Mouse (Mus musculus) ovary, adult 18-20 months (tissue): ENCODE measurements around the gene Usf3.
A peak's percentile ranks its signal among the peaks of the same experiment; 100 is the strongest.

Experiments used
- DNase-seq: peaks from one replicate; pipeline ENCODE4 v3.0.0; 2022; ENCODE audit warnings: low spot score, mixed read lengths

Usf3 gene

GRCm38 (mm10) chr16:44173155-44173941 is at the start of gene Usf3:
Gene Usf3, plus strand, starts transcription at chr16:44173246.
- peak; percentile 31 for DNase-seq

- DNase-seq, result no peak
These were observed 49.3 kb upstream of the Usf3 start for GRCm38 (mm10) chr16:44123786-44124185.

DNA sequence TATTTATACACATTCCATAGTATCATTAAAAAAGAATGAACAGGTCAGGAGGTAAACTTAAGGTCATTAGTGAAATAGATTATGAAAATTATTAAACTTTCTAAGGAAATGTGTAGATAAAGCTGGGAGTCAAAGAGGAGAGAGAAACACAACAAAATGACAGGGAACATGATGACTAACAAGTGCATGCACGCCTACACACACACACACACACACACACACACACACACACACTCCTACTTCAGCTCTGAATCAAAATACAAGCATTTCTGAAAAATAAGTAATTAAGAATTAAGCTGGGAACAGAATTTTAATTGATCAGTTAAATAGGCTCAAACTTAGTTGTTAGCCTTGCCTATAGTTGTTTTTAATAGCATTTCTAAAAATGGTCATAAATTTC is 48.3 kb upstream of the Usf3 start:
- DNase-seq, result no peak

- no peak for DNase-seq
These were observed 47.6 kb upstream of the Usf3 start for GRCm38 (mm10) chr16:44125436-44125835.

- DNase-seq, result no peak
These were observed 46.6 kb upstream of the Usf3 start for GRCm38 (mm10) chr16:44126437-44126836.

DNA sequence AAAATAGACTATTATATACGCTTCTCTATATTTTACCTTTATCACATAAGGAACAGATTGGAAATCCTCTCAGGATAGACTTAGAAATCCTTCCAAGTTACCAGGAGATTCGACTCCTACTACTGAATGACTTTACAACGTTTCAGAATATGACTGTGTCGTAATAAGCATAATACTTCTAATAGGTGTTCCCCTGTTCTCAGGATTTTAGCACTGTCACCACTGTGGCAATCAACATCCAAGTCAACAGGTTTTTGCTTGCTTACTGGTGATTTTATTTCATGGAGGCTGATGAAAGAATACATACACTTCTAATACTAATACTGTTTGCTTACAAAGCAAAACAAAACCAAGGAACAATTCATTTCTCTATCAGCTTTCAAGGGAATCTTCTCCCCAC is 40.7 kb upstream of the Usf3 start:
- no peak for DNase-seq

DNA sequence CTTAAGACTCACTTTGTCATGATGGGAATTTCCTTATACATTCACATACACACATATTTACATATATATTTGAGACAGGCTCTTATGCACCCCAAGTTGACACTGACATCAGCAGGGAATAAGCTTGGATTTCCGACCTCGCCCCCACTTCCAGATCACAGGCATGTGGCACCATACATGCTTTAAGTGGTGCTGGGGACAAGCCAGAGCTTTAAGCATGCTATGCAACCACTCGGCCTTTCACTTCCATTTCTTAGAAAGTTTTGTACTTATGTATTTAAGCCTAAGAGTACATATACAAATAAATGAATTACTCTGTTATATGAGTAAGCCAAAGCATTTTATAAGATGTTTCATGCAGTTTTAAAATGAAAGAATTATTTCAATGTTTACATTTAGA is 39.9 kb upstream of the Usf3 start:
- DNase-seq, result no peak

DNA sequence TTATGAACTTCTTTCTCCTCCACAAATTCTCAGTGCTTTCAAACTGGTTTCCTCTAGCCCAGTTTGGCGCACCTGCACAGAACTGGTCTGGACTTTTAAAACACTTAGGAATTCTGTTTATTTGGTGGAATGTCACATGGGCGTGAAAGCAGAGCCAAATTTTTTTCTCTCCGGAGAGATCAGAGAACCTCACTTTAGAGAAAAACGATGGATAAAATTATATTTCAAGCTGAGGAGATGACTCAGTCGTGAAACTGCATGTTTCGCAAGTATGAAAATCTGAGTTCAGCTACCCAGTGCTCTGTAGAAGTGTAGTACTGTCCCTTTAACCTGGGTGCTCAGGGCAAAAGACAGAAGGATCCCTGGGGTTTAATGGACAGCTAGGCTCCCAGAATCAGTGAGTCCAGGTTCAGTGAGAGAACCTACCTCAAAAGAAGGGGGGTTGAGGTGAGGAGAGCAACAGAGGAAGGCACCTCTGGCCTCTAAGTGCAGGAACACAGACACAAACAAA is 36.5 kb upstream of the Usf3 start:
- DNase-seq, result no peak

- DNase-seq, result no peak
These were observed 34.6 kb upstream of the Usf3 start for GRCm38 (mm10) chr16:44138377-44138978.

DNA sequence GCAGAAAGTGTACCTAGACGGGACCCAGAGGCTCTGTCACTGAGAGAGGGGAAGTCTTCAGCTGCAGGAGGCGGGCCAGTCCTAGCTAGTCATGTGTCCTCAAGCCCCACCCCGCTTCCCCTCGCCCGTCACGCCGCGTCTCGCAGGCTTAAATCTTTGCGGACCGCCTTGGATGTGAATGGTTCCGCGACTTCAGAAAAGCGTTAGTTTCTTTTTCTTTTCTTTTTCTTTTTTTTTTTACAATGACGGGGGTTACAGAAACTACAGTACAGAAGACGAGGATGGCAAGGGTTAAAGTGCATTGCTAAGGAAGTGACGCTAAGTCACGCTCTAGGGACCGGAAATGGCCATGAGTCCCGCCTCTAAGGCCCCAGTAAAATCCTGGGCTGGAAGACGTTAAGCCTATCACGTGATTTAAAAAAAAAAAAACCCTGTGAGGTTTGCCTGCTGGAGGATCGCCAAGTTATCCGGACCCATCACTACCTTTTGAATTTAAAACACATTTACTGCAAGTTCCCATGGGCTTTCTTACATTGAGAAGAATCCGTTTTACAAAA is 34.0 kb upstream of the Usf3 start:
- peak; percentile 84 for DNase-seq

DNA sequence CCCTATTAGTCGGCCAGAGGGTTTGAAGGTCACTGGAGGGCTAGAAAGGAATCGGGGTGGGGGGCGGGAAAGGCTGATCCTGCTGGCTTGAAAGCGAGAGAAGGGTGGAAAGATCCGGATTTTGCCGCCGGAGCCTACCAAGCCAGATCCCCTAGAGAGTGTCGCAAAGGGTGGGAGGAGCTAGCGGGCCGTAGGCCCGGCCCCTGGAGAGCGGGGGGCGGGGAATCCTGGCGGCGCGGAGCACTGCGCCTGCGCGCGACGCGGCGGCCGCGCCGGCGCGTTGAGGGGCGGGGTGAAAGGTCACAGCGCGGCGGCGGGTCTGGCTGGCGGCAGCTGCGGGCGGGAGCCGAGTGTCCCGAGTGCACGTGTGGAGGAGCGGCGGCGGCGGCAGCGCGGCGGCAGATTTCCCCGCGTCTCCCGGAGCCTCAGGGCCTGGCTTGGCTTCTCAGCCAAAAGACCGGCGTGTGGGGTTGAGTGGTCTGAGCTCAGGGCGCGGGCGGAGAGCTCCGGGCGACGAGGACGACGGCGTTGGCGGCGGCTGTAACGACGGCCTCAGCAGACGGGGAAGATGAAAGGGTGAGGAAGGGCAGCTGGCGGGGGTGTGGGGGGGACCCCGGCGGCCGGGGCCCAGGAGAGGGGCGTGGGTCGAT is 33.4 kb upstream of the Usf3 start, which contains the start of the genes Atp6v1a and Naa50:
Gene Atp6v1a (minus strand): TSS at position 170 of the 650 bp plus-strand sequence.
Gene Naa50 (plus strand): TSS at position 295 of the 650 bp plus-strand sequence.
- peak; percentile 86 for DNase-seq

DNA sequence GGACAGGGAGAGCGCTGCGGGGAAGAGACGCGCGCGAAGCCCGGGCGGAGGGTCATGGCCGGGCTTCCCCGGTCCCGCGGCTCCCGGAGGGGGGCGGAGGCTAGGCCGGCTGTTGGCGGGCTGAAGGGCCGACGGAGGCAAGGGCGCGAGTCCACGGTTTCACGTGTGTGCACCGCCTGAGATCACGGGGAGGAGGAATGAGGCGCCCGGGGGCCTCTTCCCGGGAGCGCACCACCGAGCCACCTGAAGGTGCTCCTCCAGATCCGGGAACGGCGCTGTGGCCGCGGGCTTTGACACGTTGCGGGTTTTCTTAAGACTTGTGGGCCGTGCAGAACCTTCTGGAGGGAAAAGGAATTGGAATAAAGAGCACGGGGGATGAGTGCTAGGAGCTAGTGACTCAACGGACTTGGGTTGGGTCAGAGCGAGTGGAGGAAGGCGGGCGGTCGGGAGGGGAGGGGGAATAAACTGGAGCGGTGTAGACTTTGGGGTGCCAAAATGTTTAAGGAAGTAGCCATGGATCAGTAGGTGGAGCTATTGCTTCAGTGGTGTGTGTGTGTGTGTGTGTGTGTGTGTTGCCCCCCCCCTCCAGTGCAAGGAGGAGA is 32.8 kb upstream of the Usf3 start:
- DNase-seq, result peak; percentile 75

DNA sequence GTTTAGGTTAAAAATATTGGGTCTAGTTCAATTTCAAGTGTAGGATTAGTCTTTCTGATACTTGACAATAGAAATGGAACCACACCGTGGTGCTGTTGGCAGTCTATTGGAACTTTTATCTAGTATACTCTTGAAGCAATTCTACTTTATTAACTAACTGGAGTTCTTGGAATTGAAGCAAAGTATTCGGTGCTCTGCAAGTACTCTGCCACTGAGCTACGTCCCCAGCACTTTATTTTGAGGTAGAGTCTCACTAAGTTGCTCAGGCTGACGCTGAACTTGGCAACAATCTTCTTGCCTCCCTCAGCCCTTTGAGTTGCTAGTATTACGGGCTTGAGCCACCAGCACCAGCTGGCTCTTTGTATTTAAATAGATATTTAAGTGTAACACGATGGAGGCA is 31.6 kb upstream of the Usf3 start:
- no peak for DNase-seq

DNA sequence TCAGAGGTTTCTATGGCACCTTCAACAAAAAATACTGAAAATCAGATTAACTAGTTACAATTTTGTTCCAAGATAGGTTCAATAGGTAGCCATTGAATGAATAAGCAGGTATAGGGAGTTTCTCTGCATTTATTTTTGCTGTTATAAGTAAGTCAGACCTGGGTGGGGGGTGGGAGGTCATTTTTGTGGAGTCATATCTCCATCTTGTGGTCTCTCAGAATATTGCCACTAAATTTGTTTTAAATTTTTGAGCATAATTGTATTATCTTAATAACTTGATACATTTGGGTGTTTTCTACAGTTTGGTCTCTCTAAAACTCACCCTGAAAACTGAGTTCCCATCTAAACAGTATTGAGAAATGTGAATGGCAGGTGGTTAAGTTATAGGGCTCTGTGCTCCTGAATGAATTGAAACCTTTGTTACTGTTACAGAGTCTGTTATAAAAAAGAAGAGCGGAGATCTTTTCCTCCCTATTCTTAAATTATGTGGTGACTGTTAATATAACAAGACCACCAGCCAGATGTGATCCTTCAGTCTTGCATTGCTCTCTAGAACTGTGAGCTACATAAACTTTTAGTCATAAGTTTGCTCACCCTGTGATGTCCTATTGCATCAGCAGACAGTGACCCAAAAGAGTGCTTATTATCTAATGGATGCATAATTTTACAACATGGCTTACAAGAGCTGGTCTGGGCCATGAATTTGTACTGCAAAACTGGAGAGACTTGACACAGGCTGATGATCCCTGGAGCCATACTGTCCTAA is 23.9 kb upstream of the Usf3 start:
- DNase-seq, result no peak

DNA sequence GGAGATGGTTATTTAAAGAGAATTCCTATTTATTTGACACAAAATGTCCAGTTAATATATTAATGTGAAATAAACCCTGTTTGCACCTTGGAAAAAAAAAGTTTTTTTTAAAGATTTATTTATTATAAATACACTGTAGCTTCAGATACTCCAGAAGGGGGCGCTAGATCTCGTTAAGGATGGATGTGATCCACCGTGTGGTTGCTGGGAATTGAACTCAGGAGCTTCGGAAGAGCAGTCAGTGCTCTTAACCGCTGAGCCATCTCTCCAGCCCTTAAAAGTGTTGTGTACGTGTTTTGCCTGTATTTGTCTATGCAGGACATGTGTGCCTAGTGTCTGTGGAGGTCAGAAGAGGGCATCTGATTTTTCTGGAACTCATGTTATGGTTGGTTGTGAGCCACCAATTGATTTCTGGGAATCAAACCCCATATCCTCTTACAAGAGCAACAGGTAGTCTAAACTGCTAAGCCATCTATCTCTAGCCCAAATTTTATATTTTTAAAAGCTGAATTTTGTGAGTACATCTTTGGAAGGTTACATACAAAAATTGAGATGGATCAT is 18.5 kb upstream of the Usf3 start:
- no peak for DNase-seq

DNA sequence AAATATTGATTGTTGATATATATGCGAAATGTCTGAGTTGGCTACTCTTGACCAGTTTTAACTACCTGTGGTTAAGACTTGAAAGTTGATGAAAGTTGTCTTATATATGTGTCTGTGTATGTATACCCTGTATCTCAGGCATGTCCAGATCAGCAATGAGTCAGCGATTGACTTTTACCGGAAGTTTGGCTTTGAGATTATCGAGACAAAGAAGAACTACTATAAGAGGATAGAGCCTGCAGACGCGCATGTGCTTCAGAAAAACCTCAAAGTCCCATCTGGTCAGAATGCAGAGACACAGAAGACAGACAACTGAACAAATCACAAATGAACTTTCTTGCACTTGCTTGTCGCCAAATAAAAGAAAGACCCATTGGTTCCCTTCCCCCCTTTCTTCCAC is 13.7 kb upstream of the Usf3 start:
- DNase-seq, result no peak

GRCm38 (mm10) chr16:44163831-44164230 is 9.2 kb upstream of the Usf3 start:
- no peak for DNase-seq

DNA sequence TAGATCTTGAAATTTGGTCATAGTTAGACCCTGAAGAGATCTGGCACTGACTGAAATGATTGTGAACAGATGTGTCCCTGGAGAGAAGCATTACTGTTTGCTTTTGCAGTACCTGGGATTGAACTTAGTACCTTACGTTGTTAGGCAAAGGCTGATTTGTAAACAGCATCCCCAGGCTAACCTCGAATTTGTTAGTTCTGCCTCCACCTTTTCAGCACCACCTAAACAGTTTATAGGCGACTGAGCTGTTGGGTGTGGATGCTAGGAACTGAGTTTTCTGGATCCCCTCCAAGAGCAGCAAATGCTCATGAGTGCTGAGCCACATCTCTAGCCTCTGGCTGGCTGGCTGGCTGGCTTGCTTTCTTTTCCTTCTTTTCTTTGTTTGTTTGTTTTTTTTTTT is 7.9 kb upstream of the Usf3 start:
- no peak for DNase-seq

- DNase-seq, result no peak
These were observed 4.1 kb upstream of the Usf3 start for GRCm38 (mm10) chr16:44168990-44169389.

GRCm38 (mm10) chr16:44172297-44173154 is 520 bp upstream of the Usf3 start:
- DNase-seq, result peak; percentile 99
